Mouse (Mus musculus) cortical plate, adult 2 months (tissue): ENCODE results near the gene Olfr1101. TPM values are rescaled to one million over a fixed set of nuclear protein-coding genes. Genes with fewer than 3 reads are reported as not detected.

Experiments
- H3K27ac ChIP-seq: fragments of 200-500 bp; 2 replicates; pipeline ENCODE4 v1.5.1; 2012; ENCODE audit warnings: low read length, control low read depth, inconsistent platforms; ENCODE audit not compliant: insufficient read depth
- H3K4me1 ChIP-seq: fragments of 200-500 bp; 2 replicates; pipeline ENCODE4 v1.6.1; 2011; ENCODE audit warnings: low read length; ENCODE audit not compliant: control insufficient read depth, insufficient read depth
- H3K4me3 ChIP-seq: fragments of 200-500 bp; 2 replicates; pipeline ENCODE4 v1.5.1; 2011; ENCODE audit warnings: mild to moderate bottlenecking, low read length, control low read depth; ENCODE audit not compliant: insufficient read depth
- CTCF ChIP-seq: fragments of 200-500 bp; IDR thresholded peaks from 2 replicates; pipeline ENCODE4 v1.5.1; 2011; ENCODE audit warnings: mild to moderate bottlenecking, control low read depth, low read length; ENCODE audit not compliant: insufficient read depth; ENCODE audit errors: extremely low read depth
- POLR2A ChIP-seq: fragments of 200-500 bp; IDR thresholded peaks from 2 replicates; pipeline ENCODE4 v1.6.1; 2011; ENCODE audit warnings: mild to moderate bottlenecking, low read length, control low read depth; ENCODE audit not compliant: insufficient read depth; ENCODE audit errors: extremely low read depth
- polyA plus RNA-seq: library from polyadenylated mRNA; depleted of rRNA; stranded (reverse); fragments of >200 nt; gene quantifications from 2 replicates; pipeline ENCODE4 v1.2.3, GENCODE M21; 2012; rRNA removed

The Olfr1101 gene
- not detected in 2 replicates for polyA plus RNA-seq

DNA sequence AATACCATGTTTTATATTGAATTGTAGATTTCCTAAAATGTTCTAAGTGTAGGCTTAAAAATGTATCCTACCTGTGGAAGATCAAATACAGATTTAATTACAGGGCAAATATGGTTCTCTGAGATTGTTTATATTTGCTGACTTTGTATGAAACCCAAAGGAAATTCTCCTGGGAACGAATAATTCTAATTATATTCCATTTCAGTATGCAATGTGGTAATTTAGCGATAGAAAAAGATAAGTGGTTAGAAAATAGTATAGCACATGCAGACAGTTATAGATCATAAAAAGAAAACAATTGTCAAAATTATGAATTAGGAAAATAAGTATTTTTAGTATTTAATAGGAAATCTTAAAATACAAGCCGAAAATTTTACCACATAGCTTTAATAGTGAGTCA is at the start of gene Olfr1101:
Gene Olfr1101, minus strand, starts transcription at position 101 of the 400 bp plus-strand sequence.
- Histone ChIP-seq H3K4me3 (no peak within 1 kb of the TSS), H3K27ac (no peak within 1 kb of the TSS)
- TF ChIP-seq CTCF (no peak), POLR2A (no peak)

GRCm38 (mm10) chr2:87036431-87036830 is 45.4 kb upstream of the Olfr1101 start, which contains the start of gene Olfr1105:
Gene Olfr1105 (minus strand): TSS chr2:87036531.
- TF ChIP-seq CTCF = no peak
- TF ChIP-seq POLR2A = no peak
- no peak within 1 kb of the TSS for H3K27ac ChIP-seq
- no peaks in the 10 kb centered on the region for H3K4me1 ChIP-seq
- no peak within 1 kb of the TSS for H3K4me3 ChIP-seq

More for the DNA sequence above, at the start of gene Olfr1101:
- H3K4me1 ChIP-seq = no peaks in the 10 kb centered on the region

DNA sequence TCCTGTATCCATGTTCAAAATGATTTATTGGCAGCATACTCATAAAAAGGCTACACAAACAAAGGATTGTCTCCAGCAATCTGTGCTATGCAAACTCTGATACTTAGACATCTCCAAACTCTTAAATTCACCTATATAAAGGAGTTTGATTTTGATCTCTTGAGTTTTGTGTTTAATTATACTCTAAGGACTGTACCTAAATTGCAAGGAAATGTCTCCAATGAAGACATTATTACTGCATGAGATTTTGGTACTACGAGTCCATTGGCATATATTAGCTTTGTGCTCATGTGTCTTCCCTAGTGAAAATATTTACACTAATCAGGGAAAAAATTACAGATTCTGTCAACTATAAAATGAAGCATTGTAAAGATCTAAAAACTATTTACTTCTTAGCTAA is 36.0 kb upstream of the Olfr1101 start, which contains the start of gene Olfr1104:
Gene Olfr1104, minus strand, starts transcription at position 101 of the 400 bp plus-strand sequence.
- H3K27ac ChIP-seq = no peak within 1 kb of the TSS
- no peak within 1 kb of the TSS for H3K4me3 ChIP-seq
- H3K4me1 ChIP-seq = no peaks in the 10 kb centered on the region
- TF ChIP-seq CTCF (no peak), POLR2A (no peak)

- Histone ChIP-seq H3K27ac (no peak within 1 kb of the TSS), H3K4me3 (no peak within 1 kb of the TSS), H3K4me1 (no peaks in the 10 kb centered on the region)
- TF ChIP-seq POLR2A (no peak), CTCF (no peak)
Measured at GRCm38 (mm10) chr2:86998098-86998497, 7.1 kb upstream of the Olfr1101 start, which contains the start of gene Olfr1102. Gene Olfr1102 (plus strand): TSS chr2:86998398.

GRCm38 (mm10) chr2:86979854-86980253 is 11.2 kb downstream of the Olfr1101 start, which contains the start of gene Olfr1100:
Gene Olfr1100 (minus strand): TSS chr2:86979954.
- Histone ChIP-seq H3K4me1 (no peaks in the 10 kb centered on the region), H3K27ac (no peak within 1 kb of the TSS), H3K4me3 (no peak within 1 kb of the TSS)
- TF ChIP-seq POLR2A (no peak), CTCF (no peak)

DNA sequence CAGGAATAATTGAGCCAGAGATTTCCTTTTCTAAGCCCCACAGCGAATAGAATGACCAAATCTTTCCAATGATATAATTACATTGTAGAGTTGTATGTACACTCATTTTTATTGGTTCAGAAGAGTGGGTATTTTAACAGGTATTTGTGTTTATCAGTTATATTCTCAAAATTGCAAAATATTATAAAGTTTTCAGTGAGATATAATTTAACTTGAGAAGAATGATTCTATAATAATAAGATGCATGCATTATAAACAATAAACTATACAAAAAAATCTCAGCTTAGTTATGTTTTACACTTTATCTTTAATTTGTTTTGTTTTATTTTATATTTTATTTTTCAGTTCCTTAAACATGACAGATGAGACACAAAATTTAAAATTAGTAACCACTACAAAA is 30.4 kb downstream of the Olfr1101 start, which contains the start of gene Olfr1099:
Gene Olfr1099, minus strand, starts transcription at position 101 of the 400 bp plus-strand sequence.
- H3K27ac ChIP-seq = no peak within 1 kb of the TSS
- H3K4me3 ChIP-seq = no peak within 1 kb of the TSS
- TF ChIP-seq POLR2A (no peak), CTCF (no peak)
- H3K4me1 ChIP-seq = no peaks in the 10 kb centered on the region

Other genes starting within 250 kb of the Olfr1101 start
- gene Olfr1090, start 232.2 kb downstream of the Olfr1101 start, polyA plus RNA-seq = not detected in 2 replicates
- gene Olfr1093, start 208.7 kb downstream of the Olfr1101 start, polyA plus RNA-seq = not detected in 2 replicates
- not detected in 2 replicates for gene Olfr141, start 181.2 kb downstream of the Olfr1101 start, polyA plus RNA-seq
- not detected in 2 replicates for gene Olfr1094, start 166.6 kb downstream of the Olfr1101 start, polyA plus RNA-seq
- not detected in 2 replicates for gene Olfr1095, start 139.5 kb downstream of the Olfr1101 start, polyA plus RNA-seq
- gene Gm13723, start 116.4 kb downstream of the Olfr1101 start, polyA plus RNA-seq = not detected in 2 replicates
- not detected in 2 replicates for gene Olfr1097, start 99.0 kb downstream of the Olfr1101 start, polyA plus RNA-seq
- not detected in 2 replicates for gene Olfr1098, start 66.7 kb downstream of the Olfr1101 start, polyA plus RNA-seq
- not detected in 2 replicates for gene Olfr1099, start 30.5 kb downstream of the Olfr1101 start, polyA plus RNA-seq
- not detected in 2 replicates for gene Olfr1100, start 11.3 kb downstream of the Olfr1101 start, polyA plus RNA-seq
- not detected in 2 replicates for gene Olfr1102, start 7.2 kb upstream of the Olfr1101 start, polyA plus RNA-seq
- gene Olfr1104, start 35.9 kb upstream of the Olfr1101 start, polyA plus RNA-seq = not detected in 2 replicates
- gene Olfr1105, start 45.3 kb upstream of the Olfr1101 start, polyA plus RNA-seq = not detected in 2 replicates
- gene Olfr1106, start 61.1 kb upstream of the Olfr1101 start, polyA plus RNA-seq = not detected in 2 replicates
- gene Olfr1107, start 84.6 kb upstream of the Olfr1101 start, polyA plus RNA-seq = not detected in 2 replicates
- gene Olfr1109, start 104.8 kb upstream of the Olfr1101 start, polyA plus RNA-seq = not detected in 2 replicates
- not detected in 2 replicates for gene Olfr259, start 123.3 kb upstream of the Olfr1101 start, polyA plus RNA-seq
- not detected in 2 replicates for gene Olfr1110, start 149.1 kb upstream of the Olfr1101 start, polyA plus RNA-seq
- not detected in 2 replicates for gene Olfr1111, start 161.4 kb upstream of the Olfr1101 start, polyA plus RNA-seq
- not detected in 2 replicates for gene Olfr1112, start 196.6 kb upstream of the Olfr1101 start, polyA plus RNA-seq
- gene Olfr1113, start 217.7 kb upstream of the Olfr1101 start, polyA plus RNA-seq = not detected in 2 replicates